Mouse (Mus musculus) lung, postnatal 0 days (tissue): ENCODE results near the gene Dnaic2. TPM values are rescaled to one million over a fixed set of nuclear protein-coding genes. Genes with fewer than 3 reads are reported as not detected.
A peak's percentile ranks its signal among the peaks of the same experiment; 100 is the strongest.

Source experiments
- ATAC-seq: fragments of 200-750 bp; cut with Nextera tagmentation; 2 replicates; pipeline ENCODE4 v1.8.0; 2017; ENCODE audit warnings: moderate library complexity
- DNase-seq: peaks from one replicate; pipeline ENCODE4 v3.0.0-alpha.2; 2016; ENCODE audit warnings: low spot score
- H3K27ac ChIP-seq: fragments of 300-500 bp; sonication (generic); 2 replicates; pipeline ENCODE4 v1.5.1; 2014; ENCODE audit warnings: antibody characterized with exemption, mild to moderate bottlenecking, low read length, mixed read lengths
- H3K27me3 ChIP-seq: fragments of 300-500 bp; sonication (generic); replicated peaks from 2 replicates; pipeline ENCODE4 v1.6.1; 2014; ENCODE audit warnings: low read length, mixed read lengths; ENCODE audit not compliant: insufficient read depth
- H3K36me3 ChIP-seq: fragments of 300-500 bp; sonication (generic); 2 replicates; pipeline ENCODE4 v1.6.1; 2014; ENCODE audit warnings: low read length, mixed read lengths; ENCODE audit not compliant: insufficient read depth
- H3K4me1 ChIP-seq: fragments of 300-500 bp; sonication (generic); 2 replicates; pipeline ENCODE4 v1.6.1; 2014; ENCODE audit warnings: antibody characterized with exemption, low read depth, low read length, mixed read lengths; ENCODE audit not compliant: insufficient read depth
- H3K4me2 ChIP-seq: fragments of 300-500 bp; sonication (generic); replicated peaks from 2 replicates; pipeline ENCODE4 v1.6.1; 2014; ENCODE audit warnings: low read depth, mild to moderate bottlenecking, low read length, moderate library complexity, mixed read lengths
- H3K4me3 ChIP-seq: fragments of 300-500 bp; sonication (generic); 2 replicates; pipeline ENCODE4 v1.5.1; 2014; ENCODE audit warnings: low read depth, low read length
- H3K9ac ChIP-seq: fragments of 300-500 bp; sonication (generic); replicated peaks from 2 replicates; pipeline ENCODE4 v1.6.1; 2014; ENCODE audit warnings: low read depth, mild to moderate bottlenecking
- H3K9me3 ChIP-seq: fragments of 300-500 bp; sonication (generic); 2 replicates; pipeline ENCODE4 v1.6.1; 2016; ENCODE audit warnings: low read length, mixed read lengths
- CTCF ChIP-seq: IDR thresholded peaks from 2 replicates; pipeline ENCODE4 v1.5.1; 2016; ENCODE audit warnings: antibody characterized with exemption, mild to moderate bottlenecking
- EP300 ChIP-seq: IDR thresholded peaks from 2 replicates; pipeline ENCODE4 v1.6.1; 2016; ENCODE audit warnings: antibody characterized with exemption, mild to moderate bottlenecking, control low read depth
- WGBS: fragments of 180-500 bp; shearing (Covaris S2); extraction: QIAGEN DNeasy Blood & Tissue Kit; methylation state at CpG from one replicate; pipeline ENCODE4 v1.1.7; 2014; 5-methylcytosine and 5-hydroxymethylcytosine counted together
- polyA plus RNA-seq: library from polyadenylated mRNA; unstranded; fragments of >200 nt; fragmentation: Nextera tagmentation; extraction: Ambion mirVana; gene quantifications from 2 replicates; pipeline ENCODE4 v1.2.1, GENCODE M21; 2015

Gene Dnaic2
- polyA plus RNA-seq, 1 experiment from 2014 or later, result 6.4 TPM

DNA sequence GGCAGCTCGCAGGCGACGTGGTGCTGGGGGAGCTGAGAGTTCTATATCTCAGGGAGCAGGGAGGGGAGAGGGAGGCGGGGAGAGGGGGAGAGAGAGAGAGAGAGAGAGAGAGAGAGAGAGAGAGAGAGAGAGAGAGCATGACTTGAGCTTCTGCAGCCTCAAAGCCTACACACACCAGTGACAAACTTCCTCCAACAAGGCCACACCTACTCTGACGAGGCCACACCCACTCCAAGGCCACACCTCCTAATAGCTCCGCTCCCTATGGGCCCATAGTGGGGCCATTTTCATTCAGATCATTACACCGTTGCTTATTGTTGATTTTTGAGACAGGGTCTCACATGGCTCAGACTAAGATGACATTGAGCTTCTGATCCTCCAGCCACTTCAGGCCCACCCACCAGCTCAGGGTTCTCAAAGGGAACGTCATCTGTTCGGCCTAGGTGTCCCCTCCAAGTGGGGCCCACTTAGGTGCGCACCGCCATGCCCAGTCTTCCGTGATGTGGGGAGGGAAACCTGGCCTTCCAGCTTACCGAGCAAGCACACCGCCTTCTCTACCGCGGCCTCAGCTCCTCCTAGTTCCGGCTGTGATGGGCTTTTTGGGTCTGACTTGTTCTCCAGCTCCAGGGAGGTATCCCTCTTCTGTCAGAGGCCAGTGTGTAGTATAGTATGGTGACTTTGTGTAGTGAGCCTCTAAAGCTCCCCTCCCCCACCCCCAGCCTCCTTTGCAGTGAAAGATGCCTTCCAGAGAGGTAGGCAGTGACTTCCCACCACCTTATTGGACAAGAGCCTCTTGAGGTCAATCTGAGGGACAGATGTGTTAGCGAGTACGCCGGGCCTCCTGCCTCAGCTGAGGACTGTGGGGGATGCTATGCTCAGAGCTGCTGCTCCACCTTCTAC lies 43.2 kb upstream of the Dnaic2 start:
- TF ChIP-seq EP300, result no peak
- TF ChIP-seq CTCF, result no peak
- 65% methylated on average over 20 of the region's 20 CpGs for WGBS
- Histone ChIP-seq H3K27me3 (no peaks in the 10 kb centered on the region), H3K4me3 (no peak overlapping the region), H3K36me3 (no peaks in the 10 kb centered on the region), H3K9me3 (no peaks in the 10 kb centered on the region), H3K4me2 (no peak overlapping the region), H3K4me1 (peaks cover 3% of the 10 kb centered on the region; the same call in 1 of the 2 replicates), H3K9ac (no peak overlapping the region), H3K27ac (no peak overlapping the region)
- no peak for DNase-seq
- ATAC-seq, result 0 out of 2 replicates have a peak, but pooled peaks have one; percentile 3

DNA sequence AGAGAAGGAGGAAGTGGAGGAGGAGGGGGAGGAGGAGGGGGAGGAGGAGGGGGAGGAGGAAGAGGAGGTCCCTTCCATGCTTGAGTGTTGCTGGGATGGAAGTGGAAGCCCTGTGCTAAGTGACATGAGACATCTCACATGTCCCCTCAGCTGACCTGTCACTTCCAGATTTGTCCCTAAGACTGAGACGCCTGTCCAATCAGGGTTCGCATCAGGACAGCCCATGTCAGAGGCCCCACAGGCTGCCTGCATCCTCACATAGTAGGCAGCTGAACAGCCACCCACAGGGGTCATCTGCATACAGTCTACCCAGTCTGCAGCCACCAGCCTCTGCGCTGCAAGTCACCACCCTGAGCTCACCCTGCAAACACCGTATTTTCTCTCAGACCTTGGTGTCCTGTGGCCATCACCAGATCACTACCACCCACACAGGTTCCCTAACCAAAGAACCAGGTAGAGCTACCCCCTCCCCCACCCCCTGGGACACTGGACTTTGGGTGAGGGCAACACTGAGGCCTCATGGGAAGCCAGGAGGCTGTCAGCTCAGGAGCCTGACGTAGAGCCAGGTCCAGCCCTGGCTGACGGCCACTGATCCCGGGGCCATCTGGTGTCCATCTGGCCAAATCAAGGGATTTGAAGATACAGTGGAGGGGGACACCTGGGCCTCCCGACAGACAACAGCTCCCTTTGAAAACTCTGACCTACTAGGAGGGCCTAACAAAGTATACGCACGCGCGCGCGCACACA lies 42.4 kb upstream of the Dnaic2 start:
- DNase-seq, result no peak
- peaks cover 3% of the 10 kb centered on the region; the same call in 1 of the 2 replicates for H3K4me1 ChIP-seq
- no peak overlapping the region for H3K9ac ChIP-seq
- H3K4me3 ChIP-seq, result no peak overlapping the region
- H3K27me3 ChIP-seq, result no peaks in the 10 kb centered on the region
- H3K4me2 ChIP-seq, result no peak overlapping the region
- 70% methylated on average over 13 of the region's 14 CpGs for WGBS
- peak; percentile 54 for ATAC-seq
- H3K36me3 ChIP-seq, result no peaks in the 10 kb centered on the region
- TF ChIP-seq CTCF (no peak), EP300 (no peak)
- H3K9me3 ChIP-seq, result no peaks in the 10 kb centered on the region
- H3K27ac ChIP-seq, result no peak overlapping the region

DNA sequence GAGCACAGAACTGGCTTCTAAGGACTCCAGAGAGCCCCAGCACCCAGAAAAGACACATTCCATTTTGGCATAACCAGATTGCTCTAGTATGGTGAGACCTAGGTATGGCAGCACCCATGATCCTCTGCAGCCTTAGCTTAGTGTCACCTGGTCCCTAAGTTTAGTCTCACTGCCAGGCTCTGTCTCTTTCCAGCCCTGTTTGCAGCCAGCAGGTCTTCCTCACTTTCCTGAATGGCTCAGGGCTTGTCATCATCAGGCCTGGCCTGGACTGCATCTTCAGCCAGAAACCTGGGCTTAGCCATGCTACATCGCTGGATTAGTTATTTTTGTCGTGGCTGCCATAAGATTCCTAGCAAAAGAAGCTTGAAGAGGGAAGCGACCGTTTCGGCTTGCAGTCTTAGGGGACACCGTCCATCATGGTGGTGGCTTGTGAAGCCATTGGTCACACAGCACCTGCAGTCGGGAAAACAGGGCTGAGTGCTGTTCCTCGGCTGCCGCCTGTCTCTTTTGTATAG lies 41.6 kb upstream of the Dnaic2 start:
- 77% methylated on average over 9 of the region's 9 CpGs for WGBS
- DNase-seq, result no peak
- Histone ChIP-seq H3K4me3 (no peak overlapping the region), H3K9me3 (no peaks in the 10 kb centered on the region), H3K27ac (no peak overlapping the region), H3K4me2 (no peak overlapping the region), H3K4me1 (no peaks in the 10 kb centered on the region), H3K9ac (no peak overlapping the region), H3K27me3 (no peaks in the 10 kb centered on the region), H3K36me3 (no peaks in the 10 kb centered on the region)
- no peak for ATAC-seq
- no peak for TF ChIP-seq EP300
- no peak for TF ChIP-seq CTCF

DNA sequence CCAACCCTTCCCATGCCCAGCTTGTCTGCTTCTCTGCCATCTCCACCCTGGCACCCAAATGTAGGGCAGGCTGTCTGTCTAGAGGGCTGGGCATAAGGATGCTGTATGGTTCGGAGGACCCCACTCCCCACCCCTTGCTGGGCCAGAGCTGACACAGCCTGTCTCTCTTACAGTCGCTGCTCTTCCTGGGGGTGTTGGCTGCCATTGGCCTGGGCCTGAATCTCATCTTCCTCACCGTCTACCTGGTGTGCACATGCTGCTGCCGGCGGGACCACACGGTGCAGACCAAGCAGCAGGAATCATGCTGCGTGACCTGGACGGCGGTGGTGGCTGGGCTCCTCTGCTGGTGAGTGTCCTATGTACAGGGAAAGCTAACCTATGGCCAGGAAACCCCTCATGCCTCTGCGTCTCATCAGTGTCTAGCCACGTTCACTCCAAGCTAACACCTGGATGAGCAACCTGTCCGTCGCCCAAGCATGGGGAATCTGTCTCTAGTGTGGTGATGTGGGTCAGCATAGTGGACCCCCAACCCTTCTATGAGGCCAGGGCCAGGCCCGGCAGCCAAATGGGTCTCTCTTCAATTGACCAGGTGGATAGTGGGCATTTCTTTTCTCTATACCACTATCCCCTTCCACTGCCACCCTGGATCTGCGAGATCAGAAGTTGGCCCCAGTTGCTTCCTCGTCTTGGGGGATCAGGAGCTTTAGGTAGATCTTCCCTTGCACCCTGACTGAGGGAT lies 40.8 kb upstream of the Dnaic2 start:
- H3K4me2 ChIP-seq, result no peak overlapping the region
- H3K9ac ChIP-seq, result no peak overlapping the region
- TF ChIP-seq EP300, result no peak
- TF ChIP-seq CTCF, result no peak
- H3K9me3 ChIP-seq, result no peaks in the 10 kb centered on the region
- no peak overlapping the region for H3K4me3 ChIP-seq
- H3K36me3 ChIP-seq, result no peaks in the 10 kb centered on the region
- H3K4me1 ChIP-seq, result no peaks in the 10 kb centered on the region
- no peak overlapping the region for H3K27ac ChIP-seq
- ATAC-seq (no peak), DNase-seq (no peak)
- no peaks in the 10 kb centered on the region for H3K27me3 ChIP-seq
- 90% methylated on average over 16 of the region's 16 CpGs for WGBS

DNA sequence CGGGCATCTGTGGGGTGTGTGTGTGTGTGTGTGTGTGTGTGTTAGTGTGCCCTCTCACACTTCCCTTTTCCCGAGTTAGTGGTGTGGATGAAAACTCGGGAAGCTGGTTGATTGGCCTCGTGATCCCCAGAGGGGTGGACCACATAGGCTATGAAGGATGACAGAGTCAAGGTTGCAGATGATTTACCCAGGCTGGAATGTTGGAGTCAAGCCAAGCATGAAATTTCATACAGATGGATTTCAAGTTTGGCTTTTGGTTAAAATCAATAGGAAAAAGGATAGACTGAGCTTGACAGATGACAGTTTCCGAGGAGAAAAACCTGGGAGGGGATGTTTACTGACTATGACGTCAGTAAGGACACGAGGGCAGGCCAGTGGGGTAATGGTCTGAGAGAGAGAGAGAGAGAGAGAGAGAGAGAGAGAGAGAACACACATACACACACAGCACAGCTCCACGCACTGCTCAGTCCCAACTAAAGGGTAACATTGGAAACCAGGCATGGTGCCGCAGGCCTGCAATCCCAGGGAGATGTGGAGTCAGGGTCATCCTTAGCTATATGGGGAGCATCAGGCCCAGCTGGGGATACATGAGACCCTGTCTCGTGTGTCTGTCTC lies 39.5 kb upstream of the Dnaic2 start:
- Histone ChIP-seq H3K9ac (no peak overlapping the region), H3K27me3 (no peaks in the 10 kb centered on the region), H3K4me2 (no peak overlapping the region), H3K4me3 (no peak overlapping the region), H3K4me1 (no peaks in the 10 kb centered on the region), H3K9me3 (no peaks in the 10 kb centered on the region), H3K36me3 (no peaks in the 10 kb centered on the region), H3K27ac (no peak overlapping the region)
- WGBS, result 25% methylated on average over 10 of the region's 10 CpGs
- DNase-seq, result no peak
- ATAC-seq, result peak; percentile 49
- TF ChIP-seq CTCF (no peak), EP300 (no peak)
